Mouse (Mus musculus) neural tube, embryonic 12.5 days (tissue): Measurements from ENCODE around the gene Adh6b. TPM values are rescaled to one million over a fixed set of nuclear protein-coding genes. Genes with fewer than 3 reads are reported as not detected.

Source experiments
- ATAC-seq: fragments of 200-750 bp; cut with Nextera tagmentation; 2 replicates; pipeline ENCODE4 v1.8.0; 2017; ENCODE audit warnings: low read depth, mild to moderate bottlenecking, moderate TSS enrichment, moderate library complexity; ENCODE audit not compliant: low FRiP score
- H3K27ac ChIP-seq: fragments of 300-500 bp; sonication (generic); 2 replicates; pipeline ENCODE4 v1.5.1; 2016
- H3K27me3 ChIP-seq: fragments of 300-500 bp; sonication (generic); replicated peaks from 2 replicates; pipeline ENCODE4 v1.6.1; 2016; ENCODE audit warnings: mild to moderate bottlenecking
- H3K36me3 ChIP-seq: fragments of 300-500 bp; sonication (generic); 2 replicates; pipeline ENCODE4 v1.6.1; 2016; ENCODE audit warnings: mild to moderate bottlenecking
- H3K4me1 ChIP-seq: fragments of 300-500 bp; sonication (generic); 2 replicates; pipeline ENCODE4 v1.6.1; 2016
- H3K4me2 ChIP-seq: fragments of 300-500 bp; sonication (generic); replicated peaks from 2 replicates; pipeline ENCODE4 v1.6.1; 2016; ENCODE audit warnings: mild to moderate bottlenecking
- H3K4me3 ChIP-seq: fragments of 300-500 bp; sonication (generic); 2 replicates; pipeline ENCODE4 v1.5.1; 2016
- H3K9ac ChIP-seq: fragments of 300-500 bp; sonication (generic); 2 replicates; pipeline ENCODE4 v1.6.1; 2016; ENCODE audit warnings: mild to moderate bottlenecking
- H3K9me3 ChIP-seq: fragments of 300-500 bp; sonication (generic); 2 replicates; pipeline ENCODE4 v1.6.1; 2016; ENCODE audit warnings: mild to moderate bottlenecking
- WGBS: fragments of 180-500 bp; shearing (Covaris S2); methylation state at CpG from one replicate; pipeline ENCODE4 v1.1.7; 2016; 5-methylcytosine and 5-hydroxymethylcytosine counted together
- polyA plus RNA-seq: library from polyadenylated mRNA; unstranded; fragments of >200 nt; fragmentation: Nextera tagmentation; extraction: Ambion mirVana; gene quantifications from 2 replicates; pipeline ENCODE4 v1.2.1, GENCODE M21; 2016

Gene Adh6b
- polyA plus RNA-seq, result 0.49 and 0.72 TPM in 2 replicates

GRCm38 (mm10) chr3:138341471-138341870 is at the start of gene Adh6b:
Gene Adh6b, plus strand, starts transcription at chr3:138341775.
- Histone ChIP-seq H3K9me3 (no peaks in the 10 kb centered on the region), H3K36me3 (no peaks in the 10 kb centered on the region), H3K4me2 (no peak within 1 kb of the TSS), H3K9ac (no peak within 1 kb of the TSS), H3K27ac (no peak within 1 kb of the TSS), H3K4me3 (no peak within 1 kb of the TSS), H3K4me1 (no peaks in the 10 kb centered on the region), H3K27me3 (no peaks in the 10 kb centered on the region)
- 88% methylated on average over 14 of the region's 14 CpGs for whole genome bisulfite sequencing
- ATAC-seq, result no peak

- Histone ChIP-seq H3K27ac (no peak overlapping the region), H3K9me3 (peaks cover 8% of the 10 kb centered on the region), H3K27me3 (no peaks in the 10 kb centered on the region), H3K9ac (no peak overlapping the region), H3K4me3 (no peak overlapping the region), H3K4me1 (no peaks in the 10 kb centered on the region), H3K36me3 (no peaks in the 10 kb centered on the region), H3K4me2 (no peak overlapping the region)
- 91% methylated on average over 7 of the region's 7 CpGs for WGBS
- ATAC-seq, result no peak
Observed at GRCm38 (mm10) chr3:138293298-138293895, 48.2 kb upstream of the Adh6b start.

- peaks cover 14% of the 10 kb centered on the region for H3K9me3 ChIP-seq
- ATAC-seq, result no peak
- no peak overlapping the region for H3K4me2 ChIP-seq
- H3K4me3 ChIP-seq, result no peak overlapping the region
- no peaks in the 10 kb centered on the region for H3K4me1 ChIP-seq
- no peak overlapping the region for H3K9ac ChIP-seq
- WGBS, result 93% methylated on average over 9 of the region's 9 CpGs
- H3K27ac ChIP-seq, result no peak overlapping the region
- H3K36me3 ChIP-seq, result no peaks in the 10 kb centered on the region
- H3K27me3 ChIP-seq, result no peaks in the 10 kb centered on the region
Observed at GRCm38 (mm10) chr3:138300130-138300529, 41.4 kb upstream of the Adh6b start.

GRCm38 (mm10) chr3:138302676-138303075 is 38.9 kb upstream of the Adh6b start:
- Histone ChIP-seq H3K9me3 (peaks cover 13% of the 10 kb centered on the region), H3K27ac (no peak overlapping the region), H3K27me3 (no peaks in the 10 kb centered on the region), H3K9ac (no peak overlapping the region), H3K36me3 (no peaks in the 10 kb centered on the region), H3K4me3 (no peak overlapping the region), H3K4me2 (no peak overlapping the region), H3K4me1 (no peaks in the 10 kb centered on the region)
- WGBS, result 31% methylated on average over 4 of the region's 4 CpGs
- ATAC-seq, result no peak

GRCm38 (mm10) chr3:138303771-138304488 is 37.6 kb upstream of the Adh6b start:
- Histone ChIP-seq H3K9ac (no peak overlapping the region), H3K36me3 (no peaks in the 10 kb centered on the region), H3K27me3 (no peaks in the 10 kb centered on the region), H3K4me2 (no peak overlapping the region), H3K27ac (no peak overlapping the region), H3K9me3 (peaks cover 2% of the 10 kb centered on the region; the same call in 1 of the 2 replicates), H3K4me3 (no peak overlapping the region), H3K4me1 (no peaks in the 10 kb centered on the region)
- 76% methylated on average over 6 of the region's 6 CpGs for WGBS
- peak; percentile 14; the same call in 1 of the 2 replicates for ATAC-seq

- Histone ChIP-seq H3K4me1 (no peaks in the 10 kb centered on the region), H3K4me2 (no peak overlapping the region), H3K36me3 (no peaks in the 10 kb centered on the region), H3K9ac (no peak overlapping the region), H3K4me3 (no peak overlapping the region), H3K9me3 (no peaks in the 10 kb centered on the region), H3K27me3 (no peaks in the 10 kb centered on the region), H3K27ac (no peak overlapping the region)
- WGBS, result 52% methylated on average over 4 of the region's 4 CpGs
- ATAC-seq, result no peak
Observed at GRCm38 (mm10) chr3:138304489-138304871, 37.1 kb upstream of the Adh6b start.

- no peak overlapping the region for H3K4me3 ChIP-seq
- no peaks in the 10 kb centered on the region for H3K27me3 ChIP-seq
- WGBS, result 68% methylated on average over 10 of the region's 10 CpGs
- no peak overlapping the region for H3K9ac ChIP-seq
- H3K9me3 ChIP-seq, result no peaks in the 10 kb centered on the region
- no peak overlapping the region for H3K4me2 ChIP-seq
- ATAC-seq, result no peak
- no peaks in the 10 kb centered on the region for H3K4me1 ChIP-seq
- H3K27ac ChIP-seq, result no peak overlapping the region
- no peaks in the 10 kb centered on the region for H3K36me3 ChIP-seq
Observed at GRCm38 (mm10) chr3:138305486-138306289, 35.9 kb upstream of the Adh6b start.

- 54% methylated on average over 8 of the region's 8 CpGs for WGBS
- no peak overlapping the region for H3K27ac ChIP-seq
- H3K4me2 ChIP-seq, result no peak overlapping the region
- no peak for ATAC-seq
- H3K4me3 ChIP-seq, result no peak overlapping the region
- H3K27me3 ChIP-seq, result no peaks in the 10 kb centered on the region
- H3K4me1 ChIP-seq, result no peaks in the 10 kb centered on the region
- H3K9me3 ChIP-seq, result no peaks in the 10 kb centered on the region
- H3K36me3 ChIP-seq, result no peaks in the 10 kb centered on the region
- H3K9ac ChIP-seq, result no peak overlapping the region
Observed at GRCm38 (mm10) chr3:138306290-138306683, 35.3 kb upstream of the Adh6b start.

GRCm38 (mm10) chr3:138309910-138310309 is 31.7 kb upstream of the Adh6b start:
- no peaks in the 10 kb centered on the region for H3K36me3 ChIP-seq
- H3K9me3 ChIP-seq, result no peaks in the 10 kb centered on the region
- no peak overlapping the region for H3K4me3 ChIP-seq
- no peak overlapping the region for H3K27ac ChIP-seq
- H3K4me2 ChIP-seq, result no peak overlapping the region
- 89% methylated on average over 8 of the region's 8 CpGs for WGBS
- H3K9ac ChIP-seq, result no peak overlapping the region
- H3K4me1 ChIP-seq, result no peaks in the 10 kb centered on the region
- ATAC-seq, result no peak
- no peaks in the 10 kb centered on the region for H3K27me3 ChIP-seq

- Histone ChIP-seq H3K27ac (no peak overlapping the region), H3K27me3 (no peaks in the 10 kb centered on the region), H3K36me3 (no peaks in the 10 kb centered on the region), H3K4me2 (no peak overlapping the region), H3K4me1 (no peaks in the 10 kb centered on the region), H3K9ac (no peak overlapping the region), H3K4me3 (no peak overlapping the region), H3K9me3 (no peaks in the 10 kb centered on the region)
- ATAC-seq, result no peak
- WGBS, result 84% methylated on average over 6 of the region's 6 CpGs
Observed at GRCm38 (mm10) chr3:138311015-138311414, 30.6 kb upstream of the Adh6b start.

GRCm38 (mm10) chr3:138312965-138313364 is 28.6 kb upstream of the Adh6b start, which contains the start of gene Adh6a:
Gene Adh6a, plus strand, starts transcription at chr3:138313286.
- 86% methylated on average over 5 of the region's 5 CpGs for WGBS
- Histone ChIP-seq H3K9me3 (no peaks in the 10 kb centered on the region), H3K4me3 (no peak within 1 kb of the TSS), H3K4me2 (no peak within 1 kb of the TSS), H3K4me1 (no peaks in the 10 kb centered on the region), H3K9ac (no peak within 1 kb of the TSS), H3K36me3 (no peaks in the 10 kb centered on the region), H3K27ac (no peak within 1 kb of the TSS), H3K27me3 (no peaks in the 10 kb centered on the region)
- ATAC-seq, result no peak

GRCm38 (mm10) chr3:138316908-138317472 is 24.6 kb upstream of the Adh6b start:
- no peak for ATAC-seq
- Histone ChIP-seq H3K9ac (no peak overlapping the region), H3K9me3 (no peaks in the 10 kb centered on the region), H3K4me2 (no peak overlapping the region), H3K4me3 (no peak overlapping the region), H3K36me3 (no peaks in the 10 kb centered on the region), H3K27ac (no peak overlapping the region), H3K4me1 (no peaks in the 10 kb centered on the region), H3K27me3 (no peaks in the 10 kb centered on the region)
- 88% methylated on average over 2 of the region's 2 CpGs for WGBS
